Mouse (Mus musculus): ENCODE results near the gene Car6.

Gene Car6

DNA sequence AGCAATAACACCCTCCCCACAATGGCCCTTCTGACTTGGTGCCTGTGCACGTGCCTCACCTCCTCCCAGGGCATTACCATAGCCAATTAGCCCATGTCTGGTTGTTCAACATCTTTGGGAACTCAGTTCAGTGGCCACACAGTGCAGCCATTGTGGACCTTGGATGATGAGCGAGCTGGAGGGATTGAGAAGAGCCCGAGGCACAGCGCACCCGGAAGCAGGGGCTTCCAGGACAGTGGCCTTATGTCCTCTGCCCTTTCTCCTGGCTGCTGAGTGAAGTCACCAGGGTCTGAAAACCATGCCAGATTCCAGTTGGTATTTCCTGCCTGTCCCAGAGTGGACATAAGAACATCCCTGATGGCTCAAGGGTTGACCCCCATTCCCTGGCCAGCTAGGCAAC is at the start of gene Car6:
Gene Car6 (minus strand): TSS at position 101 of the 400 bp plus-strand sequence.
- no peak for DNase-seq (ENCODE audit: low spot score in 2 of 2)

GRCm38 (mm10) chr4:150249731-150250270 is 48.7 kb upstream of the Car6 start:
- no peak for DNase-seq (ENCODE audit: low spot score in 2 of 2)

GRCm38 (mm10) chr4:150248917-150249316 is 47.8 kb upstream of the Car6 start:
- DNase-seq (ENCODE audit: low spot score in 2 of 2) = no peak

DNA sequence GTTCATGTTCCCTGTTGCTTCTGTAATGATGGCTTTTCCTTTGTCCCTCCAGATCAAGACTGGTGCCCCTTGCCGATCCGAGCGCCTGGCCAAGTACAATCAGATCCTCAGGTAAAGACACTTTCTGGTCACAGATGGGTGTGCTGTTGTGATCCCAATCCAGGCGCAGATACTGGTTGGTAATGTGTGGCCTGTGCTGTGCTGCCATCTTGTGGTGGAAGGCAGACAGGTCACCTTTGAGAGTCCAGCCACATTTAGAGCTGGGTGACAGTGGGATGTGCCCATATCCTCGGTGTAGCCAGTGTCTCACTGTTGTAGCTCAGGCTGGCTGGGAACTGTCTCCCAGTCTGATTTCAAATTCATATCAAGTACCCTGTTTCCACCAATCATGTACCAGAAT is 46.9 kb upstream of the Car6 start:
- peak; percentile 59 to 62 for DNase-seq (ENCODE audit: low spot score in 2 of 2)

DNA sequence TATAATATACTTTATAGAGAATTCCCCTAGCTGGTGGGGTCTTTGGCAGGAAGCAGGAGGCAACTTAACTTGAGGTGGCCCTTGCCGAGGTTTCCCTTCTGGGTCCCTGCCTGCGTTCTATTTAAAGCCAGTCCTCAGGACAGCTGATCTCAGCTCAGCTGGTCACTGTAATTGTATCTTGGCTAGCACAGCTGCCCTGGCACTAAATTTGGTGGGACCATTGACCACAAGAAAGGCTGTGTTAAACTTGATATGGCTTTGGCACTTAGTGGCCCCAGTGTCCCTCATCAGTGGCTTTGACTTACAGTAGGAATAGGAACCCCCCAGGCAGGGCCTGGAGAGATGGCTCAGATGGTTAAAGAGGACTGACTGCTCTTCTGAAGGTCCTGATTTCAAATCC is 44.7 kb upstream of the Car6 start:
- DNase-seq (ENCODE audit: low spot score in 2 of 2) = no peak

- DNase-seq (ENCODE audit: low spot score in 2 of 2) = no peak
These were observed 41.6 kb upstream of the Car6 start for GRCm38 (mm10) chr4:150242745-150243144.

DNA sequence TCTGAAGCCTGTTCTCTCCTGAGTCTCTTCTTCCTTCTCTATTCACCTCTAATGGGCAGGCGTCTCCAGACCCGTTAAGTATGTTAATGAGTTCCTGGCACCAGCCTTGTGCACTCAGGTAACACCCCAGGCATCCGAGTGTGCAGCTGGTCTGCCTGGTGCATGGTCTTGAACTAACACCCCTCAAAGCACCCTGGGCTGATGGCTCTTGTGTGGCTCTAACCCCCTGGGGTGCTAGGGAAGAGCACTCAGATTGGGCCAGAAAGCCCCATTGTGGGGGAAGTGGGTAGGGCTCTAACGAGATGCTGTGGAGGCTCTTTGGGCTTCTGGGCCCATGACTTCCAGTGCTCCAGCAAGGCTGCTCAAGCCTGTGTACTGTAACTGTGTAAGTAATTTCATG is 40.6 kb upstream of the Car6 start:
- no peak for DNase-seq (ENCODE audit: low spot score in 2 of 2)

GRCm38 (mm10) chr4:150240381-150240886 is 39.3 kb upstream of the Car6 start:
- DNase-seq (ENCODE audit: low spot score in 2 of 2) = no peak

DNA sequence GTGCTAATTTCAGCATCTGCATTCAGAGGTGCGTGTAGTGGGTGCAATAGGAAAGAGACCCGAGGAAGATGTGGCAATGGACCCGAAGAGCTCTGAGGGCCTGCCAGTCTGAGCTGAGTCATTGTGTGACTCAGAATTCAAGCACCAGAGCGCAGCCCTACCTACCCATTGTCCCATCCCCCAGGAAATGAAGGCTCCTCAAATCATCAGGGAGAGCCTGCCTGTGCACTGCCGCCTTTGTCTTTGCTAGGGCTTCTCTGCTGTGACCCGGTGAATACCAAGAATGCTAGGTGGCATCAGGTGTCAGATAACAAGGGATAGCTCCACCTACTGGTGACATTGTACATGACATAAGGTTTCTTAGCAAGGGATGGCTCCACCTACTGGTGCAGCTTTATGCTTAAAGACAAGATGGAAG is 38.8 kb upstream of the Car6 start:
- peak; percentile 54 to 59 for DNase-seq (ENCODE audit: low spot score in 2 of 2)

GRCm38 (mm10) chr4:150239503-150239902 is 38.4 kb upstream of the Car6 start:
- no peak for DNase-seq (ENCODE audit: low spot score in 2 of 2)

GRCm38 (mm10) chr4:150239087-150239480 is 38.0 kb upstream of the Car6 start:
- DNase-seq (ENCODE audit: low spot score in 2 of 2) = no peak

DNA sequence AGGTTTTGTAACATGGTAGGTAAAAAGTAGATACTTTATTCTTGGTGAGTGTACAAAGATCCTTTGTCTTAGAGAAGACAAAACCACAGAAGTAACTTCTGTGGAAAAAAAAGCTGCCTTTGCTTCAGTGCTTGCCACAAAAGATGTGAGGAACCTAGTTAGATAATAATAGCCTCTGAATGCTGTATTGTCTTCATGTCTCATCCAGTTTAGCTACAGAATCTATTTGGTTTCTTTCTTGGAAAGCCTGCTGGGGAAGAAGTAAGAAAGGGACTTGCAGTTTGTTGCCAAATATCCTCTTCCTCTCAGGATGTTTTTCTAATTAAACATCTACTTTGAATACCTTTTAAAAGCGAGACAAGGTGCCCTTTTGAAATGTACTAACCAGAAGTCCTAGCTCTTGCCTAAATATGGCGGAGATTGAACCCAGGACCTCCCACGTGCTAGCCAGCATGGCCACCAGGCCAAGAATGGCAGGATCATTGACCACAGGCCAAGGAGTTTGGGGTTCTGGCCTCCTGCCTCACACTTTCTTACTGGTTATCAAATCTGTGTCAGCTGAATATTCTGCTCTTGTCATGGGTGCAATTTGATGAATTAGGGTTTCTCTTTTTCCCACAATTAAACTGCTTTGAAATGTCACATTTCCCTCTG is 37.4 kb upstream of the Car6 start:
- no peak for DNase-seq (ENCODE audit: low spot score in 2 of 2)

DNA sequence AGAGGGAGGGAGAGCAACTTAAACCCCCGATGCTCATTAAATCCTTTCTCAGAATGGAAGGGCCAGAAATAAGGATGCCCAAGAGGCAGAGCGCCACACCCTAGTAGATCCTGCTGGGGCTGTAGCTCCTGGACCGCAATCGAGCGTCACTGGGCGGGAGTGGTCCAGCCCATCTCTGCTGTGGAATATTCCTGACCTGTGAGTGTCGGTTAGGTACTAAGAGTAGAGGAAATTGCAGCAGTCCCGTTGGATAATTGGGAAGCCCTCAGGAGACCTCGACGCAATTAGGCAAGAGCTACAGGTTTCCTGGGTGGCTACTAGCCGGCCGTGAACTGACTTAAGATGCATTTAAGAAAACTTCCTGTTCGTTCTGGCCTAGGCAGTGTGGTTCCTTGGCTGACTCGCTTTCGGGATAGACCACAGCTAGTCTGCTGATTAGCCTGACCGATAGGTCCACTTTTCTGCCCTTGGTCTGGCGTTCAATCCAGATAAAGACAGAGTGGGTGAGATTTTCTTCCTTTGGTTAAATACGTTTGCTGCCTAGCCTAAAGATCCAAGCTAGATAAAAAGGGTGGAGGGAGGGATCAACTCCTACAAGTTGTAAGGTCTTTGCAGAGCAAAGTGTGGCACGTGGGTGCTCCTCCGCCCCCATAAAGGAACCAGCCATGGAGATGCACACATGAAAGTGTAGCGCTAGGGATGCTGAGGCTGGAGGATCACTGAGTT is 36.7 kb upstream of the Car6 start:
- no peak for DNase-seq (ENCODE audit: low spot score in 2 of 2)

DNA sequence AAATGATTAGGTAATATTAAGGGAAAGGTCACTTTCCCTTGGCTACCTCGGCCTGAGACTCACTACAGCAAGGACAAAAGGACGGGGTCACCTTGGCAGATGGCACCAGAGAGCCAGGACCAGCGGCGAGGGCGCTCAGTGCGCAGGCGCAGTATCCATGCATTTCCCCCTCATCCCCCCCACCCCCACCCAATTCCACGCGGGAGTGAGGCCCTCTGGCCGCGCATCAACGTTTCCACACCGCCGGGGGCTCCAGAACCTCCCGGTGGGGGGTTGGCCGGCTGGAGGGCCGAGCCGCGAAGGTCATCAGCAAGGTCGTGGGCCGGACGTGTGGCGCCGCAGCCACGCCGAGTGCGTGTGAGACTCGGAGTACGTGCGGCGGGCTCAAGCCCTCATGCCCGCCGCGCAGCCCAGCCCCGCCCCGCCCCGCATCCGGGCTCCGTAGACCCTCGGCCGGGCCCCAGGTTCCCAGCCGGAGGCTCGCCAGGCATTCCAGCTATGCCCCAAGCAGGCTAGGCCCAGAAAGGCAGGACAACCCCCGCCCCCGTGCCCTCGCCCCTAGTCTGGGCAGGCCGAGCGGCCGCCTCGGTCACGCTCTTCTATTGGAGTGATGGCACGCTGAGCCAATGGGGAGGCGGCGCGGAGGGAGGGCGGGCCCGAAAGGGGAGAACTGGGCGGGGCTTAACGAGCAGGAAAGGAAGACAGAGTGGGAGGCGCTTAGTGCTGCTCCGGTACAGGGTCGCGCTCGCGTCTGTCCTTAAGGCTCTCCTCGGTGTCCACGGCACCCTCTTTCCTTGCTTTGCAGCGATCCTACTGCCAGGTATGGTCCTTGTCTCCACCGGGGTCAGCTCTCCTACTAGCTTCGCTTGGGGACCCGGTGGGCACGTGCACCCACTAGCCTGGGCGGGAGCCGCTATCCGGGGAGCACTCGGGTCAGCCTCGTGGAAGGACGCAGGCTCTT is 35.7 kb upstream of the Car6 start, which contains the start of gene Eno1:
Gene Eno1 (plus strand): TSS at position 201 of the 961 bp plus-strand sequence.
- peak; percentile 86 to 95 for DNase-seq (ENCODE audit: low spot score in 2 of 2)

DNA sequence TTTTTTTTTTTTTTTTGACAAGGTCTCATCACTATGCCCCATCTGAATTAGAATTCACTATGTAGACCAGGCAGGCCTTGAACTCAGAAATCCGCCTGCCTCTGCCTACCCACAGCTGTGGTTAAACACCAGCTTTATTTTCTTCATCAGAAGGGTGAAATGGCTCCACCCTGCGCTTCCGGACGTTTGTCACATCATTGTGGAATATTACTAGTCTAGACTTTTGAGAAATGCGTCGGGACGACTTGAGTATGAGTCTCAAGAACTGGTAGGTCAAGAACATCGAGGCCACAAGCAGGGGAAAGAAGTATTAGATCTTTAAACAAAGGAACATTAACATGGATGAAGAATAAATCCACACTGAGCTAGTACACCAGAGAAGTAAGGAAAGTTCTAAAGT is 34.9 kb upstream of the Car6 start:
- DNase-seq (ENCODE audit: low spot score in 2 of 2) = no peak

DNA sequence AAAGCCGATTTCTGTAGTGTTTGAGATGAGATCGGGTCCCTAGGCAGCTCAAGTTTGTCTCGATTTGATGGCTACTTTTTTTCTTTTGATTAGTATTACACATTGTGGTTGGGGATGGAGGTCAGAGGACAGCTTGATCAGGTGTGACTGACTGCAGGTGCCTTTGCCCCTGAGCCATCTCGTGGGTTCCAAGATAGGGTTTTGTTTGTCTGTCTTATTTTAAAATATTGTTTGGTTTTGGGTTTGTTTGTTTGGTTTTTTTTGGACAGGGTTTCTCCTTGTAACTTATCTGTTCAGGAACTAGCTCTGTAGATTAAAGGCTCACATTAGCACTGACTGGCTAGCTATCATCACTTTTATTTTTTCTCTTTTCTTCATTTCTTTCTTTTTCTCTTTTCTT is 34.5 kb upstream of the Car6 start:
- no peak for DNase-seq (ENCODE audit: low spot score in 2 of 2)

- no peak for DNase-seq (ENCODE audit: low spot score in 2 of 2)
These were observed 33.6 kb upstream of the Car6 start for GRCm38 (mm10) chr4:150234599-150235327.

GRCm38 (mm10) chr4:150231871-150232270 is 30.7 kb upstream of the Car6 start:
- DNase-seq (ENCODE audit: low spot score in 2 of 2) = no peak

- peak in 1 of 2 experiments; percentile 51 for DNase-seq (ENCODE audit: low spot score in 2 of 2)
These were observed 29.6 kb upstream of the Car6 start for GRCm38 (mm10) chr4:150230460-150231407.
